Mouse (Mus musculus) hindbrain, embryonic 10.5 days (tissue): ENCODE data around the gene Acad9. TPM values are rescaled to one million over a fixed set of nuclear protein-coding genes. Genes with fewer than 3 reads are reported as not detected.

Experiments
- DNase-seq: peaks from one replicate; pipeline ENCODE4 v3.0.0-alpha.2; 2017; ENCODE audit warnings: low spot score
- H3K27ac ChIP-seq: fragments of 300-500 bp; sonication (generic); 2 replicates; pipeline ENCODE4 v1.5.1; 2016; ENCODE audit warnings: mild to moderate bottlenecking, moderate library complexity
- H3K27me3 ChIP-seq: fragments of 300-500 bp; sonication (generic); 2 replicates; pipeline ENCODE4 v1.6.1; 2016; ENCODE audit warnings: mild to moderate bottlenecking; ENCODE audit not compliant: poor library complexity, insufficient read depth, severe bottlenecking
- H3K36me3 ChIP-seq: fragments of 300-500 bp; sonication (generic); 2 replicates; pipeline ENCODE4 v1.6.1; 2016; ENCODE audit warnings: mild to moderate bottlenecking, moderate library complexity
- H3K4me1 ChIP-seq: fragments of 300-500 bp; sonication (generic); replicated peaks from 2 replicates; pipeline ENCODE4 v1.6.1; 2016; ENCODE audit warnings: mild to moderate bottlenecking
- H3K4me3 ChIP-seq: fragments of 300-500 bp; sonication (generic); 2 replicates; pipeline ENCODE4 v1.5.1; 2016; ENCODE audit warnings: mild to moderate bottlenecking, moderate library complexity
- H3K9me3 ChIP-seq: fragments of 300-500 bp; sonication (generic); 2 replicates; pipeline ENCODE4 v1.6.1; 2016; ENCODE audit warnings: mild to moderate bottlenecking, moderate library complexity
- WGBS: fragments of 180-500 bp; shearing (Covaris S2); methylation state at CpG from one replicate; pipeline ENCODE4 v1.1.7; 2016; 5-methylcytosine and 5-hydroxymethylcytosine counted together
- polyA plus RNA-seq: library from polyadenylated mRNA; unstranded; fragments of >200 nt; fragmentation: Nextera tagmentation; extraction: Ambion mirVana; gene quantifications from 2 replicates; pipeline ENCODE4 v1.2.1, GENCODE M21; 2016

Acad9 gene
- polyA plus RNA-seq, result 84.5 and 93.6 TPM in 2 replicates

- Histone ChIP-seq H3K9me3 (no peaks in the 10 kb centered on the region), H3K4me1 (peaks cover 22% of the 10 kb centered on the region), H3K4me3 (peak within 1 kb of the TSS; percentile 91), H3K27me3 (peaks cover 3% of the 10 kb centered on the region; the same call in 1 of the 2 replicates), H3K27ac (peak within 1 kb of the TSS; percentile 91), H3K36me3 (peaks cover 15% of the 10 kb centered on the region)
- DNase-seq, result peak; percentile 95
- WGBS, result under 1% methylated on average over 49 of the region's 49 CpGs
Observed at GRCm38 (mm10) chr3:36065843-36066651, at the start of gene Acad9. Acad9 (plus strand) TSS chr3:36065979.

GRCm38 (mm10) chr3:36025732-36026131 is 40.0 kb upstream of the Acad9 start:
- no peaks in the 10 kb centered on the region for H3K4me1 ChIP-seq
- no peak for DNase-seq
- no peaks in the 10 kb centered on the region for H3K27me3 ChIP-seq
- no peak overlapping the region for H3K4me3 ChIP-seq
- no peaks in the 10 kb centered on the region for H3K36me3 ChIP-seq
- H3K27ac ChIP-seq, result no peak overlapping the region
- H3K9me3 ChIP-seq, result no peaks in the 10 kb centered on the region
- WGBS, result 89% methylated on average over 6 of the region's 6 CpGs

- no peaks in the 10 kb centered on the region for H3K36me3 ChIP-seq
- H3K27me3 ChIP-seq, result no peaks in the 10 kb centered on the region
- no peak overlapping the region for H3K27ac ChIP-seq
- WGBS, result 91% methylated on average over 4 of the region's 4 CpGs
- no peaks in the 10 kb centered on the region for H3K4me1 ChIP-seq
- DNase-seq, result no peak
- no peak overlapping the region for H3K4me3 ChIP-seq
- no peaks in the 10 kb centered on the region for H3K9me3 ChIP-seq
Observed at GRCm38 (mm10) chr3:36029993-36030392, 35.8 kb upstream of the Acad9 start.

DNA sequence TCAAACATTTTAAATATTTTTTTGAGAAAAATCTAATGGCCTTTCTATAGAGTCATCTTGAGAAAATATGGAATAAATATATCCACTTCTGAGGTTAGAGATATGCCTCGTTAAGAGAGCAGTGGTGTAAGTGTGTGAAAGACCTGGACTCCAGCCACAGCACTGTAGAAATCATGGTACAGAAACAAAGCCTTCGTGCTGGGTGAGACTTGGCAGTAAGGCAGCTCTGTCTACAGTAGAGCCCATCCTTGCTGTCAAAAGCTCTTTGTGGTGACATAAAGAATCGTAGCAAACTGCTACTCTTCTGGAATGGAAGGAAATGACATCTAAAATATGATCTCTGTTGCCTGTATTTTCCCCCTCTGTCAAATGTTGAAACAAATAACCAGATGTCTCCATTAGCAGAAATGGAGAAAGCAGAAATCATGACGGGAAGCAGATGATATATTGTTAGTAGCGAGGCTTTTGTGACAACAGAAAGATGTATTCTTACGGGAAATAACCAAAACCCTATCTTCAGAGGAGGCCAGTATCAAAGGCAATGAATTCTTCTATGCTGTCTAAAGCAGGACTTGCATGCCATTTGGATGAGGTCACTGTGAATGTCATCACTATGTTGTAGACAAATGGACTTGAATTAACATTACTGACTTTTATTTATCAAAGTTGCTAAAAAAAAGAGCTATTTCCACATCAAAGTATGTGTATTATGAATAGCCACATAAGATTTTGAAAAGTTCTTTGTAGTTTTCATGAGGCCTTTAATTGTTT is 33.9 kb upstream of the Acad9 start:
- no peaks in the 10 kb centered on the region for H3K36me3 ChIP-seq
- no peak for DNase-seq
- 84% methylated on average over 6 of the region's 6 CpGs for WGBS
- no peaks in the 10 kb centered on the region for H3K27me3 ChIP-seq
- H3K4me3 ChIP-seq, result no peak overlapping the region
- no peak overlapping the region for H3K27ac ChIP-seq
- no peaks in the 10 kb centered on the region for H3K9me3 ChIP-seq
- no peaks in the 10 kb centered on the region for H3K4me1 ChIP-seq

DNA sequence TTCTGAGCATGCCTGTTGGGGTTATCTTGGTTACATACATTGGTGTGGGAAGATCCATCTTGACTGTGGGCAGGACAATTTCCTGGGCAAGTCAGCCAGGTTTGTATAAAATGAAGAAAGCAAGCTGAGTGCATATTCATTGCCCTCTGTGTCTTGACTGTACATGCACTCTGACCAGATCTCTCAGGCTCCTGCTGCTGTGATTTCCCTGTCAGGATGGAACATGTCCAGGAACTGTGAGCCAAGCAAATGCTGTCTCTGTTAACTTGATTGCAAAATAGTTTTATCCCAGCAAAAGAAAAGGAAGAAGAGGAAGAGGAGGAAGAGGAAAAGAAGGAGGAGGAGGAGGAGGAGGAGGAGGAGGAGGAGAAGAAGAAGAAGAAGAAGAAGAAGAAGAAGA is 21.3 kb upstream of the Acad9 start:
- H3K36me3 ChIP-seq, result no peaks in the 10 kb centered on the region
- no peak for DNase-seq
- no peaks in the 10 kb centered on the region for H3K4me1 ChIP-seq
- no peak overlapping the region for H3K4me3 ChIP-seq
- no peaks in the 10 kb centered on the region for H3K9me3 ChIP-seq
- no peak overlapping the region for H3K27ac ChIP-seq
- no peaks in the 10 kb centered on the region; the same call in 1 of the 2 replicates for H3K27me3 ChIP-seq

- no peaks in the 10 kb centered on the region for H3K9me3 ChIP-seq
- WGBS, result 80% methylated on average over 4 of the region's 4 CpGs
- H3K4me3 ChIP-seq, result no peak overlapping the region
Observed at GRCm38 (mm10) chr3:36045086-36045485, 20.7 kb upstream of the Acad9 start.

GRCm38 (mm10) chr3:36049106-36049505 is 16.7 kb upstream of the Acad9 start:
- Histone ChIP-seq H3K4me1 (no peaks in the 10 kb centered on the region), H3K4me3 (no peak overlapping the region), H3K27ac (no peak overlapping the region), H3K36me3 (no peaks in the 10 kb centered on the region), H3K9me3 (no peaks in the 10 kb centered on the region), H3K27me3 (no peaks in the 10 kb centered on the region; the same call in 1 of the 2 replicates)
- whole genome bisulfite sequencing, result 77% methylated on average over 1 of the region's 1 CpGs
- no peak for DNase-seq

More at GRCm38 (mm10) chr3:36045086-36045485, 20.7 kb upstream of the Acad9 start:
- no peaks in the 10 kb centered on the region; the same call in 1 of the 2 replicates for H3K27me3 ChIP-seq
- no peak overlapping the region for H3K27ac ChIP-seq
- no peaks in the 10 kb centered on the region for H3K36me3 ChIP-seq
- no peaks in the 10 kb centered on the region for H3K4me1 ChIP-seq
- DNase-seq, result no peak

- 93% methylated on average over 6 of the region's 6 CpGs for WGBS
- H3K4me1 ChIP-seq, result no peaks in the 10 kb centered on the region
- H3K27me3 ChIP-seq, result no peaks in the 10 kb centered on the region
- no peaks in the 10 kb centered on the region for H3K36me3 ChIP-seq
- no peak within 1 kb of the TSS for H3K27ac ChIP-seq
- H3K9me3 ChIP-seq, result no peaks in the 10 kb centered on the region
- DNase-seq, result no peak
- H3K4me3 ChIP-seq, result no peak within 1 kb of the TSS
Observed at GRCm38 (mm10) chr3:36053447-36053846, 12.3 kb upstream of the Acad9 start, which contains the start of gene Ccdc144b. Ccdc144b (minus strand) TSS chr3:36053547.

- peak; percentile 47 for DNase-seq
- no peaks in the 10 kb centered on the region for H3K36me3 ChIP-seq
- H3K4me1 ChIP-seq, result peaks cover 2% of the 10 kb centered on the region; the same call in 1 of the 2 replicates
- WGBS, result 38% methylated on average over 8 of the region's 8 CpGs
- no peak overlapping the region for H3K4me3 ChIP-seq
- no peak overlapping the region for H3K27ac ChIP-seq
- H3K9me3 ChIP-seq, result no peaks in the 10 kb centered on the region
- peaks cover 3% of the 10 kb centered on the region; the same call in 1 of the 2 replicates for H3K27me3 ChIP-seq
Observed at GRCm38 (mm10) chr3:36060096-36060850, 5.5 kb upstream of the Acad9 start.

- Histone ChIP-seq H3K36me3 (0 out of 2 replicates have a peak, but pooled peaks cover under 1% of the 10 kb centered on the region), H3K27me3 (peaks cover 3% of the 10 kb centered on the region; the same call in 1 of the 2 replicates), H3K27ac (no peak overlapping the region), H3K4me3 (no peak overlapping the region), H3K4me1 (peaks cover 22% of the 10 kb centered on the region), H3K9me3 (no peaks in the 10 kb centered on the region)
- DNase-seq, result no peak
- WGBS, result 98% methylated on average over 1 of the region's 1 CpGs
Observed at GRCm38 (mm10) chr3:36064592-36065061, 1.2 kb upstream of the Acad9 start.

DNA sequence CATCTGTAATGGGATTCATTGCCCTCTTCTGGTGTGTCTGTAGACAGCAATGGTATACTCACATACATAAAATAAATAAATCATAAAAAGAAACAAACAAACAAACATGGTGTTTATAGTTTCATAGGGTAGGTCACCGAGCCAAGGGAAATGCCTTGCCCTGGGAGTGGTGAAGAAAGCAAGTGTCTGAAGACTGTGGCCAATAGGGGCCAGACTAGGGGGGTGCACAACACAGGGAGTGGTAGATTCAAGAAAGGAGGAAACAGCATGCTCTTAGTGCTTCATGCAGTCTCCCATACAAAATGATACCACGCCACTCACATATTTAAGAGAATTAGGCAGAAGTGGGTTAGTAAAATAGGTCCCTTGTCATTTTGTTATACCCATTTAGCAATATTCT is 613 bp upstream of the Acad9 start:
- no peaks in the 10 kb centered on the region for H3K9me3 ChIP-seq
- WGBS, result 95% methylated on average over 2 of the region's 2 CpGs
- H3K4me1 ChIP-seq, result peaks cover 22% of the 10 kb centered on the region
- 0 out of 2 replicates have a peak overlapping the region, but pooled peaks have one; percentile 91 for H3K27ac ChIP-seq
- H3K36me3 ChIP-seq, result peaks cover 6% of the 10 kb centered on the region
- peaks cover 3% of the 10 kb centered on the region; the same call in 1 of the 2 replicates for H3K27me3 ChIP-seq
- DNase-seq, result no peak
- H3K4me3 ChIP-seq, result peak overlapping the region; percentile 91

DNA sequence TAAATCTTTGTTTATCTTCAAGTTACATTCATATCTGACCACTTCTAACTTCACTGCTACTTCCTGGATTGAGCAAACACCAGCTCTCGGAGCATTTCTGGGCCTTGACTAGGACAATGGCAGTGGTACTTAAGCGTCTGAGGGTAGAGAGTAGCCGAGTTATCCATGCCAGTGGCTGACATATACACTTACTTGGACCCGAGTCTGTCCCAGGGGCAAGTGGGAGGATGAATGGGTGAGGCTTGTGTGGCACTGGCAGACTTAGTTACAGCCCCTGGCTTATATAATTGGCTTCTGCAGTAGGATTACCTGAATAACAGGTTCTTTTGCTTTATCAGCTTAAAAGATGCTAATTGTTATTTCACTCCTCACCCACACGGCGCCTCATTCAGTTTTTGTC is 2.0 kb downstream of the Acad9 start:
- no peak overlapping the region for H3K27ac ChIP-seq
- no peak overlapping the region for H3K4me3 ChIP-seq
- DNase-seq, result no peak
- no peaks in the 10 kb centered on the region for H3K9me3 ChIP-seq
- H3K27me3 ChIP-seq, result no peaks in the 10 kb centered on the region
- 92% methylated on average over 6 of the region's 6 CpGs for WGBS
- peaks cover 20% of the 10 kb centered on the region for H3K36me3 ChIP-seq
- H3K4me1 ChIP-seq, result peaks cover 22% of the 10 kb centered on the region
